Mouse (Mus musculus) megakaryocyte progenitor cell, adult 5-6 weeks (primary cell): Measurements from ENCODE around the gene Olfr239. TPM values are rescaled to one million over a fixed set of nuclear protein-coding genes. Genes with fewer than 3 reads are reported as not detected.
"Not testable (repeated sequence)": the region's sequence is repeated elsewhere in the genome, so short reads cannot be mapped to it uniquely, and the experiment has no call there.

Source experiments
- ATAC-seq: replicated peaks from 2 replicates; pipeline ENCODE4 v1.8.0; 2016; ENCODE audit warnings: mild to moderate bottlenecking, moderate TSS enrichment, inconsistent platforms; ENCODE audit not compliant: poor library complexity
- total RNA-seq, 2 experiments: library from RNA; stranded (forward) in 1 of 2; stranded (reverse) in 1 of 2; fragments of 157-497, 149-512 nt in 1 of 2; fragments of 200-1000 nt in 1 of 2; gene quantifications; 2 replicates each; pipeline versions ENCODE4 v1.2.3 to v1.2.4; 2015 to 2017

Gene Olfr239
- total RNA-seq (2015) (not detected in 2 replicates), total RNA-seq (2017) (not detected in 2 replicates)

- not testable (repeated sequence) for ATAC-seq
Measured at GRCm38 (mm10) chr17:33191002-33191401, at the start of gene Olfr239. TSS of gene Olfr239 (plus strand) at chr17:33191302.

- not testable (repeated sequence) for ATAC-seq
Measured at GRCm38 (mm10) chr17:33168147-33168546, 23.0 kb upstream of the Olfr239 start, which contains the start of gene Olfr55. TSS of gene Olfr55 (plus strand) at chr17:33168447.

GRCm38 (mm10) chr17:33221590-33221989, 30.5 kb downstream of the Olfr239 start, which contains the start of gene Olfr1564:
TSS of gene Olfr1564 (minus strand) at chr17:33221690.
- ATAC-seq: no peak

GRCm38 (mm10) chr17:33236646-33237045, 45.5 kb downstream of the Olfr239 start:
- not testable (repeated sequence) for ATAC-seq

Other genes with a start within 250 kb of the Olfr239 start
- gene Cyp4f13, start 243.9 kb upstream of the Olfr239 start, total RNA-seq (2015): 8.9 and 11.2 TPM in 2 replicates
- 2.3 and 5.0 TPM in 2 replicates for gene Cyp4f13, start 243.9 kb upstream of the Olfr239 start, total RNA-seq (2017)
- gene Zfp472, start 225.5 kb upstream of the Olfr239 start, total RNA-seq (2015): 19.2 and 23.1 TPM in 2 replicates
- 19.1 and 20.9 TPM in 2 replicates for gene Zfp472, start 225.5 kb upstream of the Olfr239 start, total RNA-seq (2017)
- gene Zfp952, start 198.2 kb upstream of the Olfr239 start, total RNA-seq (2015): 5.9 TPM in 2 replicates
- gene Zfp952, start 198.2 kb upstream of the Olfr239 start, total RNA-seq (2017): 8.4 and 10.2 TPM in 2 replicates
- 5.7 and 9.8 TPM in 2 replicates for gene Zfp763, start 157.9 kb upstream of the Olfr239 start, total RNA-seq (2015)
- gene Zfp763, start 157.9 kb upstream of the Olfr239 start, total RNA-seq (2017): 5.6 and 8.1 TPM in 2 replicates
- gene 4921501E09Rik, start 123.2 kb upstream of the Olfr239 start, total RNA-seq (2015): not detected in 2 replicates
- gene 4921501E09Rik, start 123.2 kb upstream of the Olfr239 start, total RNA-seq (2017): not detected in 2 replicates
- 5.3 and 8.2 TPM in 2 replicates for gene Zfp563, start 102.0 kb upstream of the Olfr239 start, total RNA-seq (2015)
- gene Zfp563, start 102.0 kb upstream of the Olfr239 start, total RNA-seq (2017): 3.4 and 5.5 TPM in 2 replicates
- not detected in 2 replicates for gene Morc2b, start 51.6 kb upstream of the Olfr239 start, total RNA-seq (2015)
- gene Morc2b, start 51.6 kb upstream of the Olfr239 start, total RNA-seq (2017): not detected in 2 replicates
- not detected in 2 replicates for gene Olfr55, start 22.9 kb upstream of the Olfr239 start, total RNA-seq (2015)
- not detected in 2 replicates for gene Olfr55, start 22.9 kb upstream of the Olfr239 start, total RNA-seq (2017)
- not detected in 2 replicates for gene Olfr1564, start 30.4 kb downstream of the Olfr239 start, total RNA-seq (2015)
- gene Olfr1564, start 30.4 kb downstream of the Olfr239 start, total RNA-seq (2017): not detected in 2 replicates
- gene Zfp955a, start 63.8 kb downstream of the Olfr239 start, total RNA-seq (2015): 12.7 and 13.5 TPM in 2 replicates
- 13.7 and 15.3 TPM in 2 replicates for gene Zfp955a, start 63.8 kb downstream of the Olfr239 start, total RNA-seq (2017)
- gene Olfr63, start 73.4 kb downstream of the Olfr239 start, total RNA-seq (2015): 0.02 TPM in 1 of 2 replicates, not detected in the other
- not detected in 2 replicates for gene Olfr63, start 73.4 kb downstream of the Olfr239 start, total RNA-seq (2017)
- gene Zfp955b, start 98.2 kb downstream of the Olfr239 start, total RNA-seq (2015): 5.7 and 7.0 TPM in 2 replicates
- 5.6 and 9.1 TPM in 2 replicates for gene Zfp955b, start 98.2 kb downstream of the Olfr239 start, total RNA-seq (2017)
- 18.9 and 27.4 TPM in 2 replicates for gene Zfp81, start 167.6 kb downstream of the Olfr239 start, total RNA-seq (2015)
- gene Zfp81, start 167.6 kb downstream of the Olfr239 start, total RNA-seq (2017): 11.9 and 14.5 TPM in 2 replicates
- 15.8 and 24.3 TPM in 2 replicates for gene Zfp101, start 203.3 kb downstream of the Olfr239 start, total RNA-seq (2015)
- 17.3 and 54.4 TPM in 2 replicates for gene Zfp101, start 203.3 kb downstream of the Olfr239 start, total RNA-seq (2017)
- gene Actl9, start 241.6 kb downstream of the Olfr239 start, total RNA-seq (2015): not detected in 2 replicates
- gene Actl9, start 241.6 kb downstream of the Olfr239 start, total RNA-seq (2017): not detected in 2 replicates